Mouse (Mus musculus): Measurements from ENCODE around the gene Scube1. TPM values are rescaled to one million over a fixed set of nuclear protein-coding genes. Genes with fewer than 3 reads are reported as not detected.

Gene Scube1
- polyA plus RNA-seq, 1 experiment from 2014 or later: 2.5 TPM

GRCm38 (mm10) chr15:83592260-83593188 lies 132.3 kb downstream of the Scube1 start:
- Histone ChIP-seq H3K4me3 (ENCODE audit: low read depth, low read length) (no peak overlapping the region), H3K4me2 (replicated peaks; ENCODE audit: low read depth) (no peak overlapping the region), H3K9ac (ENCODE audit: low read depth, low read length) (no peak overlapping the region), H3K27ac (ENCODE audit: low read depth, low read length) (0 out of 2 replicates have a peak overlapping the region, but pooled peaks have one; percentile 21), H3K27me3 (replicated peaks; ENCODE audit: control insufficient read depth, insufficient read depth, low read length) (no peaks in the 10 kb centered on the region), H3K9me3 (ENCODE audit: control insufficient read depth) (no peaks in the 10 kb centered on the region), H3K4me1 (replicated peaks; ENCODE audit: control insufficient read depth, insufficient read depth, low read length) (0 out of 2 replicates have a peak, but pooled peaks cover 10% of the 10 kb centered on the region), H3K36me3 (ENCODE audit: control insufficient read depth, insufficient read depth) (no peaks in the 10 kb centered on the region)
- WGBS: 55% methylated on average over 8 of the region's 8 CpGs
- no peak for ATAC-seq
- TF ChIP-seq CTCF (IDR thresholded peaks at IDR 0.05; ENCODE audit: low read depth): no peak

- ATAC-seq: no peak
- Histone ChIP-seq H3K27me3 (replicated peaks; ENCODE audit: control insufficient read depth, insufficient read depth, low read length) (no peaks in the 10 kb centered on the region), H3K4me3 (ENCODE audit: low read depth, low read length) (no peak overlapping the region), H3K4me2 (replicated peaks; ENCODE audit: low read depth) (no peak overlapping the region), H3K36me3 (ENCODE audit: control insufficient read depth, insufficient read depth) (peaks cover 7% of the 10 kb centered on the region), H3K9me3 (ENCODE audit: control insufficient read depth) (no peaks in the 10 kb centered on the region), H3K27ac (ENCODE audit: low read depth, low read length) (no peak overlapping the region), H3K9ac (ENCODE audit: low read depth, low read length) (no peak overlapping the region), H3K4me1 (replicated peaks; ENCODE audit: control insufficient read depth, insufficient read depth, low read length) (0 out of 2 replicates have a peak, but pooled peaks cover 10% of the 10 kb centered on the region)
- no peak for TF ChIP-seq CTCF (IDR thresholded peaks at IDR 0.05; ENCODE audit: low read depth)
- 81% methylated on average over 6 of the region's 6 CpGs for WGBS
Measured at GRCm38 (mm10) chr15:83591758-83592157, 133.1 kb downstream of the Scube1 start.

GRCm38 (mm10) chr15:83590841-83591240 lies 134.0 kb downstream of the Scube1 start:
- TF ChIP-seq CTCF (IDR thresholded peaks at IDR 0.05; ENCODE audit: low read depth): no peak
- Histone ChIP-seq H3K4me2 (replicated peaks; ENCODE audit: low read depth) (no peak overlapping the region), H3K36me3 (ENCODE audit: control insufficient read depth, insufficient read depth) (peaks cover 16% of the 10 kb centered on the region), H3K9ac (ENCODE audit: low read depth, low read length) (no peak overlapping the region), H3K27me3 (replicated peaks; ENCODE audit: control insufficient read depth, insufficient read depth, low read length) (no peaks in the 10 kb centered on the region), H3K4me3 (ENCODE audit: low read depth, low read length) (no peak overlapping the region), H3K9me3 (ENCODE audit: control insufficient read depth) (no peaks in the 10 kb centered on the region), H3K27ac (ENCODE audit: low read depth, low read length) (peak overlapping the region; percentile 60; the same call in 1 of the 2 replicates), H3K4me1 (replicated peaks; ENCODE audit: control insufficient read depth, insufficient read depth, low read length) (0 out of 2 replicates have a peak, but pooled peaks cover 10% of the 10 kb centered on the region)
- ATAC-seq: peak; percentile 44; the same call in 1 of the 2 replicates
- 74% methylated on average over 4 of the region's 4 CpGs for WGBS

GRCm38 (mm10) chr15:83584741-83585220 lies 140.0 kb downstream of the Scube1 start:
- Histone ChIP-seq H3K9ac (ENCODE audit: low read depth, low read length) (no peak overlapping the region), H3K4me2 (replicated peaks; ENCODE audit: low read depth) (no peak overlapping the region), H3K27ac (ENCODE audit: low read depth, low read length) (no peak overlapping the region), H3K9me3 (ENCODE audit: control insufficient read depth) (no peaks in the 10 kb centered on the region), H3K4me1 (replicated peaks; ENCODE audit: control insufficient read depth, insufficient read depth, low read length) (no peaks in the 10 kb centered on the region), H3K4me3 (ENCODE audit: low read depth, low read length) (no peak overlapping the region), H3K36me3 (ENCODE audit: control insufficient read depth, insufficient read depth) (peaks cover 49% of the 10 kb centered on the region), H3K27me3 (replicated peaks; ENCODE audit: control insufficient read depth, insufficient read depth, low read length) (no peaks in the 10 kb centered on the region)
- no peak for TF ChIP-seq CTCF (IDR thresholded peaks at IDR 0.05; ENCODE audit: low read depth)
- WGBS: 84% methylated on average over 6 of the region's 6 CpGs
- ATAC-seq: no peak

GRCm38 (mm10) chr15:83583419-83584156 lies 141.2 kb downstream of the Scube1 start:
- no peak overlapping the region for H3K9ac ChIP-seq (ENCODE audit: low read depth, low read length)
- no peak overlapping the region for H3K27ac ChIP-seq (ENCODE audit: low read depth, low read length)
- H3K36me3 ChIP-seq (ENCODE audit: control insufficient read depth, insufficient read depth): peaks cover 56% of the 10 kb centered on the region
- H3K9me3 ChIP-seq (ENCODE audit: control insufficient read depth): no peaks in the 10 kb centered on the region
- H3K27me3 ChIP-seq (replicated peaks; ENCODE audit: control insufficient read depth, insufficient read depth, low read length): no peaks in the 10 kb centered on the region
- H3K4me1 ChIP-seq (replicated peaks; ENCODE audit: control insufficient read depth, insufficient read depth, low read length): no peaks in the 10 kb centered on the region
- TF ChIP-seq CTCF (IDR thresholded peaks at IDR 0.05; ENCODE audit: low read depth): peak; percentile 72
- 68% methylated on average over 8 of the region's 8 CpGs for WGBS
- H3K4me3 ChIP-seq (ENCODE audit: low read depth, low read length): no peak overlapping the region
- no peak overlapping the region for H3K4me2 ChIP-seq (replicated peaks; ENCODE audit: low read depth)
- ATAC-seq: no peak

GRCm38 (mm10) chr15:83582931-83583330 lies 141.9 kb downstream of the Scube1 start:
- Histone ChIP-seq H3K4me3 (ENCODE audit: low read depth, low read length) (no peak overlapping the region), H3K9ac (ENCODE audit: low read depth, low read length) (no peak overlapping the region), H3K9me3 (ENCODE audit: control insufficient read depth) (no peaks in the 10 kb centered on the region), H3K36me3 (ENCODE audit: control insufficient read depth, insufficient read depth) (peaks cover 61% of the 10 kb centered on the region), H3K4me1 (replicated peaks; ENCODE audit: control insufficient read depth, insufficient read depth, low read length) (no peaks in the 10 kb centered on the region), H3K27me3 (replicated peaks; ENCODE audit: control insufficient read depth, insufficient read depth, low read length) (no peaks in the 10 kb centered on the region), H3K4me2 (replicated peaks; ENCODE audit: low read depth) (no peak overlapping the region), H3K27ac (ENCODE audit: low read depth, low read length) (no peak overlapping the region)
- ATAC-seq: no peak
- TF ChIP-seq CTCF (IDR thresholded peaks at IDR 0.05; ENCODE audit: low read depth): no peak
- 82% methylated on average over 4 of the region's 4 CpGs for WGBS
